Mouse (Mus musculus): ENCODE data around the gene Dlx4. TPM values are rescaled to one million over a fixed set of nuclear protein-coding genes. Genes with fewer than 3 reads are reported as not detected.

Gene Dlx4
- polyA plus RNA-seq, 1 experiment from 2014 or later = 0.07 TPM

GRCm38 (mm10) chr11:95142258-95142657 is 3.8 kb downstream of the Dlx4 start:
- WGBS (ENCODE audit: insufficient replicate concordance) = 7% methylated on average over 10 of the region's 10 CpGs
- no peak for ATAC-seq (ENCODE audit: insufficient read depth)

DNA sequence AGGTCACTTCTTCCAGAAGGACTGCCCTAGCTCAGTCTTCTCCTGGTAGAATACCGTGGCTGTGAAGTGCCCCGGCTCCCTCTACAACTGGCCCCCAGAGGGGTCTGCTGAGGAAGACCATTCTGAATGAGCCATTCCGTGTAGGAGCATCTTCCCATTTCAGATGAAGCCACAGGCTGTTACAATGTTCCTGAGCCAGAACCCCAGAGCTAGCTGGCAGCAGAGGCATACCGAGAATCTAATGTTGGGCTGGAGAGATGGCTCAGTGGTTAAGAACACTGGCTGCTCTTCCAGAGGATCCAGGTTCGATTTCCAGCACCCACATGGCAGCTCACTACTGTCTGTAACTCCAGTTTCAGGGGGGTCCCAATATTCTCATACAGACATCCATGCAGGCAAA is 6.2 kb downstream of the Dlx4 start:
- 49% methylated on average over 5 of the region's 5 CpGs for WGBS (ENCODE audit: insufficient replicate concordance)

More at GRCm38 (mm10) chr11:95142258-95142657, 3.8 kb downstream of the Dlx4 start:
- Histone ChIP-seq H3K9ac (no peak overlapping the region), H3K4me1 (replicated peaks) (peaks cover 18% of the 10 kb centered on the region), H3K4me3 (replicated peaks) (no peak overlapping the region), H3K9me3 (replicated peaks) (no peaks in the 10 kb centered on the region), H3K36me3 (replicated peaks) (no peaks in the 10 kb centered on the region), H3K27ac (replicated peaks) (no peak overlapping the region), H3K4me2 (no peak overlapping the region), H3K27me3 (peaks cover 100% of the 10 kb centered on the region)

GRCm38 (mm10) chr11:95137281-95137680 is 8.8 kb downstream of the Dlx4 start:
- no peak for ATAC-seq (ENCODE audit: insufficient read depth)
- Histone ChIP-seq H3K4me3 (replicated peaks) (no peak overlapping the region), H3K4me2 (no peak overlapping the region), H3K9ac (no peak overlapping the region), H3K9me3 (replicated peaks) (no peaks in the 10 kb centered on the region), H3K27me3 (peaks cover 68% of the 10 kb centered on the region), H3K27ac (replicated peaks) (no peak overlapping the region), H3K4me1 (replicated peaks) (no peaks in the 10 kb centered on the region), H3K36me3 (replicated peaks) (no peaks in the 10 kb centered on the region)
- 15% methylated on average over 6 of the region's 6 CpGs for WGBS (ENCODE audit: insufficient replicate concordance)

More for the DNA sequence above, 6.2 kb downstream of the Dlx4 start:
- Histone ChIP-seq H3K27me3 (peaks cover 88% of the 10 kb centered on the region), H3K36me3 (replicated peaks) (no peaks in the 10 kb centered on the region), H3K9ac (no peak overlapping the region), H3K9me3 (replicated peaks) (no peaks in the 10 kb centered on the region), H3K4me2 (no peak overlapping the region), H3K27ac (replicated peaks) (no peak overlapping the region), H3K4me3 (replicated peaks) (no peak overlapping the region), H3K4me1 (replicated peaks) (peaks cover 6% of the 10 kb centered on the region; the same call in 1 of the 2 replicates)
- no peak for ATAC-seq (ENCODE audit: insufficient read depth)

DNA sequence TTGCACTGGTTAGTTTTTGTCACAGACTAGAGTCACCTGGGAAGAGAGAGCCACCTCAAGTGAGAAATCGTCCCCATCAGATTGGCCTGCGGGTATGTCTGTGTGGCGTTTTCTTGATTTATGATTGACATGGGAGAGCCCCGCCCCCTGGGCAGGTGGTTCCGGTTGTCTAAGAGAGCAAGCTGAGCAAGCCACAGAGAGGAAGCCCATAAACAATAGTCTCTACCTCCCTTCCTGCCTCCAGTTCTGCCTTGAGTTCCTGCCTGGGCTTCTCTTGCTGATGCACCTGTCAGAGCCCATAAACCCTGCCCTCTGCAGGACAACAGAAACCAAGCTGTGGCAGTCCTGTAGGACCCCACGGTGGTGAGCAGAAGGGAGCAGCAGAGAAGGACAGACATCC is 12.7 kb downstream of the Dlx4 start:
- ATAC-seq (ENCODE audit: insufficient read depth) = no peak
- Histone ChIP-seq H3K4me2 (no peak overlapping the region), H3K9ac (no peak overlapping the region), H3K4me3 (replicated peaks) (no peak overlapping the region), H3K27ac (replicated peaks) (no peak overlapping the region), H3K9me3 (replicated peaks) (no peaks in the 10 kb centered on the region), H3K36me3 (replicated peaks) (no peaks in the 10 kb centered on the region), H3K4me1 (replicated peaks) (no peaks in the 10 kb centered on the region), H3K27me3 (peaks cover 58% of the 10 kb centered on the region)
- 13% methylated on average over 6 of the region's 6 CpGs for WGBS (ENCODE audit: insufficient replicate concordance)

- no peak for ATAC-seq (ENCODE audit: insufficient read depth)
- Histone ChIP-seq H3K9me3 (replicated peaks) (no peaks in the 10 kb centered on the region), H3K36me3 (replicated peaks) (no peaks in the 10 kb centered on the region), H3K9ac (no peak overlapping the region), H3K27ac (replicated peaks) (no peak overlapping the region), H3K4me2 (no peak overlapping the region), H3K4me1 (replicated peaks) (0 out of 2 replicates have a peak, but pooled peaks cover 5% of the 10 kb centered on the region), H3K27me3 (peaks cover 56% of the 10 kb centered on the region), H3K4me3 (replicated peaks) (no peak overlapping the region)
- 61% methylated on average over 17 of the region's 17 CpGs for WGBS (ENCODE audit: insufficient replicate concordance)
These were observed 15.3 kb downstream of the Dlx4 start for GRCm38 (mm10) chr11:95130668-95131252.

- 45% methylated on average over 11 of the region's 11 CpGs for WGBS (ENCODE audit: insufficient replicate concordance)
- ATAC-seq (ENCODE audit: insufficient read depth) = no peak
- H3K27me3 ChIP-seq = peaks cover 79% of the 10 kb centered on the region
These were observed 17.7 kb downstream of the Dlx4 start for GRCm38 (mm10) chr11:95128359-95128758.

GRCm38 (mm10) chr11:95126272-95127245 is 19.5 kb downstream of the Dlx4 start:
- Histone ChIP-seq H3K9me3 (replicated peaks) (no peaks in the 10 kb centered on the region), H3K9ac (no peak overlapping the region), H3K27me3 (peaks cover 93% of the 10 kb centered on the region), H3K36me3 (replicated peaks) (no peaks in the 10 kb centered on the region), H3K27ac (replicated peaks) (no peak overlapping the region), H3K4me3 (replicated peaks) (no peak overlapping the region), H3K4me2 (no peak overlapping the region), H3K4me1 (replicated peaks) (0 out of 2 replicates have a peak, but pooled peaks cover 5% of the 10 kb centered on the region)
- ATAC-seq (ENCODE audit: insufficient read depth) = no peak
- 2% methylated on average over 20 of the region's 20 CpGs for WGBS (ENCODE audit: insufficient replicate concordance)

More at GRCm38 (mm10) chr11:95128359-95128758, 17.7 kb downstream of the Dlx4 start:
- Histone ChIP-seq H3K4me3 (replicated peaks) (no peak overlapping the region), H3K9ac (no peak overlapping the region), H3K36me3 (replicated peaks) (no peaks in the 10 kb centered on the region), H3K27ac (replicated peaks) (no peak overlapping the region), H3K4me1 (replicated peaks) (0 out of 2 replicates have a peak, but pooled peaks cover 5% of the 10 kb centered on the region), H3K4me2 (no peak overlapping the region), H3K9me3 (replicated peaks) (no peaks in the 10 kb centered on the region)

- Histone ChIP-seq H3K27ac (replicated peaks) (no peak overlapping the region), H3K36me3 (replicated peaks) (no peaks in the 10 kb centered on the region), H3K9me3 (replicated peaks) (no peaks in the 10 kb centered on the region), H3K4me1 (replicated peaks) (0 out of 2 replicates have a peak, but pooled peaks cover 5% of the 10 kb centered on the region), H3K4me3 (replicated peaks) (no peak overlapping the region), H3K4me2 (no peak overlapping the region), H3K9ac (no peak overlapping the region), H3K27me3 (peaks cover 96% of the 10 kb centered on the region)
- ATAC-seq (ENCODE audit: insufficient read depth) = no peak
- whole genome bisulfite sequencing (ENCODE audit: insufficient replicate concordance) = 25% methylated on average over 7 of the region's 7 CpGs
These were observed 20.6 kb downstream of the Dlx4 start for GRCm38 (mm10) chr11:95125366-95125948.

- peaks cover 100% of the 10 kb centered on the region for H3K27me3 ChIP-seq
These were observed 24.0 kb downstream of the Dlx4 start for GRCm38 (mm10) chr11:95122100-95122489.

DNA sequence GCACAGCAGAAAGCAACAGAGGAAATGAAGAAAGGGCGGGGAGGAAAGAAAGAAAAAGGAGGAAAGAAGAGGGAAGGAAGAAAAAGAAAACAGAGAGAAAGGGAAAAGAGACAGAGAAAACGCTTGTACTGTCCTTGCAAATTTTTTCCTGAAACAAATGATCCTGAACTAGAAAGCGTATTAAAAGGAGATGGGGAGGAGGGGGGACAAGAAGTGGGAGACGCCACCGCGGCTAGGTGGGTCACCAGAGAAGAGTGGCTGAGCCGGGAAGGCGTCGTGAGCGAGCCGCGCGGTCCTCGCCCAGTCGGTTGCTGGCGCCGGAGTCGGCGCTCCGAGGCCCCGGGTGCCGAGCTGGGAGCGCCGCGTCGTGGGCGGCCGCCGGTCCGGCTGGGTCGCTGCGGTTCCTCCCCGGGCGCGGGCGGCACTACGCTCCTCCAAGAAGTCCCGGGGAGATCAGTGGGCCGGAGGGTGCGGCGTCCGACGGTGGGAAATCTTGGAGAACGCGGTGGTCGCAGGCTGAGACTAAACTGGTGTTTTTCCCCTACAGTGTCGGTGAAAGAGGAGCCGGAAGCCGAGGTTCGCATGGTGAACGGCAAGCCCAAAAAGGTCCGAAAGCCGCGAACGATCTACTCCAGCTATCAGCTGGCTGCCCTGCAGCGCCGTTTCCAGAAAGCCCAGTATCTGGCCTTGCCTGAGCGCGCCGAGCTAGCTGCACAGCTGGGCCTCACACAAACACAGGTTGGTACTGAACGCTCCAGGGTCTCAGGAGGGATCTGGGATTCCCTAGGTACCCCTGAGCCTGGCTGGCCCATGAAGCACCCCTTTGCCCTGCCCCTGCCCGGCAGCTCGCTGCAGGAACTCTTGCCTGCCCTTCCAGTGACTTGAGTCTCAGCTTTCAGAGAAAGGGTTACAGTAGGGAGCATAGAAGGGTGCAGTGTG is 24.6 kb downstream of the Dlx4 start:
- peaks cover 2% of the 10 kb centered on the region; the same call in 1 of the 2 replicates for H3K4me1 ChIP-seq (replicated peaks)
- peaks cover 95% of the 10 kb centered on the region for H3K27me3 ChIP-seq
- H3K9ac ChIP-seq = no peak overlapping the region
- H3K4me2 ChIP-seq = peak overlapping the region; percentile 15
- H3K27ac ChIP-seq (replicated peaks) = no peak overlapping the region
- WGBS (ENCODE audit: insufficient replicate concordance) = under 1% methylated on average over 63 of the region's 63 CpGs
- H3K36me3 ChIP-seq (replicated peaks) = no peaks in the 10 kb centered on the region
- H3K9me3 ChIP-seq (replicated peaks) = no peaks in the 10 kb centered on the region
- ATAC-seq (ENCODE audit: insufficient read depth) = no peak
- no peak overlapping the region for H3K4me3 ChIP-seq (replicated peaks)

More at GRCm38 (mm10) chr11:95122100-95122489, 24.0 kb downstream of the Dlx4 start:
- H3K4me3 ChIP-seq (replicated peaks) = no peak overlapping the region
- no peak for ATAC-seq (ENCODE audit: insufficient read depth)
- no peak overlapping the region for H3K4me2 ChIP-seq
- no peaks in the 10 kb centered on the region for H3K9me3 ChIP-seq (replicated peaks)
- H3K36me3 ChIP-seq (replicated peaks) = no peaks in the 10 kb centered on the region
- no peak overlapping the region for H3K9ac ChIP-seq
- no peak overlapping the region for H3K27ac ChIP-seq (replicated peaks)
- 30% methylated on average over 6 of the region's 6 CpGs for WGBS (ENCODE audit: insufficient replicate concordance)
- H3K4me1 ChIP-seq (replicated peaks) = peaks cover 5% of the 10 kb centered on the region; the same call in 1 of the 2 replicates

All from liver, embryonic 15.5 days (tissue).